Mouse (Mus musculus): ENCODE data around the gene Pwp1. TPM values are rescaled to one million over a fixed set of nuclear protein-coding genes. Genes with fewer than 3 reads are reported as not detected.
A peak's percentile ranks its signal among the peaks of the same experiment; 100 is the strongest.
"Not testable (repeated sequence)": the region's sequence is repeated elsewhere in the genome, so short reads cannot be mapped to it uniquely, and the experiment has no call there.

Pwp1 gene
- polyA plus RNA-seq (2011; ENCODE audit: insufficient read depth, insufficient read length, low read depth, missing spikeins): 74.3 and 79.9 TPM in 2 replicates

GRCm38 (mm10) chr10:85829085-85829853, at the start of gene Pwp1:
Pwp1 (plus strand) TSS chr10:85829494.
- H3K27me3 ChIP-seq (ENCODE audit: control insufficient read depth, insufficient read depth, low read length, poor library complexity, severe bottlenecking); H3K4me1 ChIP-seq (ENCODE audit: control insufficient read depth, insufficient read depth, low read length); H3K9me3 ChIP-seq (replicated peaks; ENCODE audit: control insufficient read depth, insufficient read depth, low read length, poor library complexity, severe bottlenecking); H3K27ac ChIP-seq (ENCODE audit: insufficient read depth, low read length); H3K36me3 ChIP-seq (ENCODE audit: control insufficient read depth, insufficient read depth, low read length, poor library complexity, severe bottlenecking): not testable (repeated sequence)
- H3K4me3 ChIP-seq (ENCODE audit: low read depth, low read length): peak within 1 kb of the TSS; percentile 53
- H3K9ac ChIP-seq (ENCODE audit: low read depth, poor library complexity, severe bottlenecking): peak within 1 kb of the TSS; percentile 48

DNA sequence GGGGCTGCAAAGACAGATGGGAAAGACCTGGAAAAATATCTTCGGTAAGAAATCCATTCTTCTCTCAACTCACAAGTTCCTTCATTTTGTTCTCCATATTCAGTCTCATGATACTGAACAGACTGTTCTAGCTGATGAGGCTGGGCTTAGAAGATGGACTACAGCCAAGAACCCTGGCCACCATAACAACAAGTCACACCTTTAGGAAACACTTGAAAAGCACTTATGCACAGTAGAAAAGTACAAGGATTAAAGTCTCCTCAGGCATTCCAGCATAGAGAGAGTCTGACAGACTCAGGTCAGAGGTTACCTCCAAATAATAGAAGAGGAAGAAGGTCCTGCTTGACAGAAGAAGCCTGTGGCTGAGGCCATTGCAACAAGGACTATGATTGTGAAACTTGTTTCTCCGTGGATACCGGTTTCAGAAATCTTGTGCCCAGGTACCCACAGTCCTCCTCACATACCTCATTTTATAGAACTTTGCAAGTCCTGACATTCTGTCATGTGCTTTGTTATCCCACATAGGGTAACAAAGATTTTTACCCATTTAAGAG, 7.1 kb upstream of the Pwp1 start:
- H3K4me3 ChIP-seq (ENCODE audit: low read depth, low read length); H3K27me3 ChIP-seq (ENCODE audit: control insufficient read depth, insufficient read depth, low read length, poor library complexity, severe bottlenecking); H3K36me3 ChIP-seq (ENCODE audit: control insufficient read depth, insufficient read depth, low read length, poor library complexity, severe bottlenecking); H3K27ac ChIP-seq (ENCODE audit: insufficient read depth, low read length); H3K9ac ChIP-seq (ENCODE audit: low read depth, poor library complexity, severe bottlenecking); H3K9me3 ChIP-seq (replicated peaks; ENCODE audit: control insufficient read depth, insufficient read depth, low read length, poor library complexity, severe bottlenecking); H3K4me1 ChIP-seq (ENCODE audit: control insufficient read depth, insufficient read depth, low read length): not testable (repeated sequence)

DNA sequence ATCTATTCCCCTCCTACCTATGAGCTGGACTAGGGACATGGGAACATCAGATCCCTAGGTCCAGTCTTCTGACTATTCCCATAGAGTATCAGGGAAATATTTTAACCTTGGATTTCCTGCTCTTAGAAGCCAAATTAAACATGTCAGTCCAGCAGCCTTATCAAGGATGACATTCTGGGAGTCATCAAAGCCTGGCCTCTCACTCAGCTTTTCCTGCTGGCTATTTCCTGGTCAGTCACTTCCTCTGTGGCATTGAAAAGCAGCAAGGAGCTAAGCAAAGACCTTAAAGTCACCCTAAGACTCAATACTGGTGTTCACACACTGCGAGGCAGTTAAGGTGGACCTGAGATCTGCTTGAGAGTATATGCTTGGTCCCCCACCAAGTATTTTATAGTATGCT, 5.5 kb upstream of the Pwp1 start:
- H3K9ac ChIP-seq (ENCODE audit: low read depth, poor library complexity, severe bottlenecking); H3K4me3 ChIP-seq (ENCODE audit: low read depth, low read length); H3K36me3 ChIP-seq (ENCODE audit: control insufficient read depth, insufficient read depth, low read length, poor library complexity, severe bottlenecking); H3K9me3 ChIP-seq (replicated peaks; ENCODE audit: control insufficient read depth, insufficient read depth, low read length, poor library complexity, severe bottlenecking); H3K4me1 ChIP-seq (ENCODE audit: control insufficient read depth, insufficient read depth, low read length); H3K27me3 ChIP-seq (ENCODE audit: control insufficient read depth, insufficient read depth, low read length, poor library complexity, severe bottlenecking); H3K27ac ChIP-seq (ENCODE audit: insufficient read depth, low read length): not testable (repeated sequence)

- not testable (repeated sequence) for H3K4me3 ChIP-seq (ENCODE audit: low read depth, low read length); H3K27ac ChIP-seq (ENCODE audit: insufficient read depth, low read length); H3K9ac ChIP-seq (ENCODE audit: low read depth, poor library complexity, severe bottlenecking)
These were observed 591 bp upstream of the Pwp1 start for GRCm38 (mm10) chr10:85828722-85829084.

GRCm38 (mm10) chr10:85846105-85846862, 17.0 kb downstream of the Pwp1 start:
- H3K27me3 ChIP-seq (ENCODE audit: control insufficient read depth, insufficient read depth, low read length, poor library complexity, severe bottlenecking): no peaks in the 10 kb centered on the region
- no peaks in the 10 kb centered on the region for H3K4me1 ChIP-seq (ENCODE audit: control insufficient read depth, insufficient read depth, low read length)
- H3K9ac ChIP-seq (ENCODE audit: low read depth, poor library complexity, severe bottlenecking): no peak overlapping the region
- H3K36me3 ChIP-seq (ENCODE audit: control insufficient read depth, insufficient read depth, low read length, poor library complexity, severe bottlenecking): no peaks in the 10 kb centered on the region
- no peaks in the 10 kb centered on the region for H3K9me3 ChIP-seq (replicated peaks; ENCODE audit: control insufficient read depth, insufficient read depth, low read length, poor library complexity, severe bottlenecking)
- no peak overlapping the region for H3K27ac ChIP-seq (ENCODE audit: insufficient read depth, low read length)
- no peak overlapping the region for H3K4me3 ChIP-seq (ENCODE audit: low read depth, low read length)
- TF ChIP-seq POLR2A (IDR thresholded peaks at IDR 0.05; ENCODE audit: insufficient read depth, low read length) (no peak), CTCF (IDR thresholded peaks at IDR 0.05; ENCODE audit: low read depth, low read length) (no peak), EP300 (IDR thresholded peaks at IDR 0.05; ENCODE audit: insufficient read depth, low read depth, low read length) (no peak)

More at GRCm38 (mm10) chr10:85828722-85829084, 591 bp upstream of the Pwp1 start:
- not testable (repeated sequence) for H3K9me3 ChIP-seq (replicated peaks; ENCODE audit: control insufficient read depth, insufficient read depth, low read length, poor library complexity, severe bottlenecking); H3K4me1 ChIP-seq (ENCODE audit: control insufficient read depth, insufficient read depth, low read length); H3K36me3 ChIP-seq (ENCODE audit: control insufficient read depth, insufficient read depth, low read length, poor library complexity, severe bottlenecking); H3K27me3 ChIP-seq (ENCODE audit: control insufficient read depth, insufficient read depth, low read length, poor library complexity, severe bottlenecking)

GRCm38 (mm10) chr10:85871698-85872478, 42.6 kb downstream of the Pwp1 start:
- H3K4me1 ChIP-seq (ENCODE audit: control insufficient read depth, insufficient read depth, low read length): no peaks in the 10 kb centered on the region
- peak overlapping the region; percentile 99 for H3K4me3 ChIP-seq (ENCODE audit: low read depth, low read length)
- H3K27ac ChIP-seq (ENCODE audit: insufficient read depth, low read length): no peak overlapping the region
- no peaks in the 10 kb centered on the region for H3K27me3 ChIP-seq (ENCODE audit: control insufficient read depth, insufficient read depth, low read length, poor library complexity, severe bottlenecking)
- no peak for TF ChIP-seq CTCF (IDR thresholded peaks at IDR 0.05; ENCODE audit: low read depth, low read length)
- no peak for TF ChIP-seq EP300 (IDR thresholded peaks at IDR 0.05; ENCODE audit: insufficient read depth, low read depth, low read length)
- H3K9ac ChIP-seq (ENCODE audit: low read depth, poor library complexity, severe bottlenecking): peak overlapping the region; percentile 84
- H3K9me3 ChIP-seq (replicated peaks; ENCODE audit: control insufficient read depth, insufficient read depth, low read length, poor library complexity, severe bottlenecking): no peaks in the 10 kb centered on the region
- H3K36me3 ChIP-seq (ENCODE audit: control insufficient read depth, insufficient read depth, low read length, poor library complexity, severe bottlenecking): peaks cover 23% of the 10 kb centered on the region

All from ES-Bruce4 (cell line).